Mouse (Mus musculus) liver, adult 10 weeks (tissue): ENCODE measurements around the gene Fam135a. TPM values are rescaled to one million over a fixed set of nuclear protein-coding genes. Genes with fewer than 3 reads are reported as not detected.

Experiments used
- polyA plus RNA-seq: library from polyadenylated mRNA; stranded (reverse); fragments of 350-450 nt; fragmentation: Illumina TruSeq; extraction: RNeasy Lipid Tissue Mini Kit (QIAGEN cat#74804); gene quantifications from one replicate; pipeline ENCODE4 v1.2.3, GENCODE M21; 2014; ENCODE audit warnings: low read depth, low replicate concordance

The Fam135a gene
- polyA plus RNA-seq: 44.0 TPM

DNA sequence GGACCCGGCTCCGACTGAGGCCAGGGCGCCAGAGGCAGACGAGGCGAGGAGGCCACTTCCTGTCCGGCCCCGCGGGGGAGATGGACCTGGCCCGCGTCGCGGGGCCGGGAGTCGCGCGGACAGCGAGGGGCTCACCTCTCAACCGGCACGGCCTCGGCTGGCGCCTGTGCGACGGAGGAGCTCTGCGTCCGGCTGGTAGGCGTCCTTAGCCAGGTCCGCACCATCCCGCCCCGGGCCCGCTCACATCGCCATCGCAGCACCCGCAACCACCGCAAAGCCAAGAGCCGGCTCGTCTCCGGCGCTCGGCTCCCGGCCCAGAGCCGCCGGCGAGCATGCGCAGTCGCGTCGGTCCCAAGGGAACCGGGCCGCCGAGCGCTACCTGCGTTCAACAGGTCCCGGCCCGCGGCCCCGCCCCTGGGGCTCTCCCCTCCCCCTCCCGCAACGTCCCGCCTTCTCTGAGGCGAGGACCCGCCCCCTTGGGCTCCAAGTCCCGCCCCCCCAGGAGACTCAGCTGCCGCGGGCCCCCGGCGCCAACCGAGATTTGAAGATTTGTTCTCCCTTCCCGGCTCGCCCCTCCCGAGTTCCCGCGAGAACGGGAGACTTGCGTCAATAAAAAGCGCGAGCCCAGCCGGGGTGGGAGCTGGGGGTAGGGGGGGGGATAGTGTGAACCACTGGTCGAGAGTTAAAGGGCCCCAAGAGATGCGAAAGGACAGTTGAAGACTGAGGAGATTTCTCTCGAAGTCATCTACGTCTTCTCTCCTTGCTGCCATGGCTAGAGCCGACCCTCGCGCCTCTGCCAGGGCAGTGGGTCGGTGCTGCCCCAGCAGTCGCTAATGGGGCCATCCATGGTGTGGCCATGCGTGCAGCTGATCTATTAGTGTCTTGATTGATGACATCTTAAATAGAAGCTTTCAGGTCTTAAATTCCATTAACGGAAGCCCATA, at the start of gene Fam135a:
TSS of gene Fam135a (minus strand) at position 416 of the 944 bp plus-strand sequence.

DNA sequence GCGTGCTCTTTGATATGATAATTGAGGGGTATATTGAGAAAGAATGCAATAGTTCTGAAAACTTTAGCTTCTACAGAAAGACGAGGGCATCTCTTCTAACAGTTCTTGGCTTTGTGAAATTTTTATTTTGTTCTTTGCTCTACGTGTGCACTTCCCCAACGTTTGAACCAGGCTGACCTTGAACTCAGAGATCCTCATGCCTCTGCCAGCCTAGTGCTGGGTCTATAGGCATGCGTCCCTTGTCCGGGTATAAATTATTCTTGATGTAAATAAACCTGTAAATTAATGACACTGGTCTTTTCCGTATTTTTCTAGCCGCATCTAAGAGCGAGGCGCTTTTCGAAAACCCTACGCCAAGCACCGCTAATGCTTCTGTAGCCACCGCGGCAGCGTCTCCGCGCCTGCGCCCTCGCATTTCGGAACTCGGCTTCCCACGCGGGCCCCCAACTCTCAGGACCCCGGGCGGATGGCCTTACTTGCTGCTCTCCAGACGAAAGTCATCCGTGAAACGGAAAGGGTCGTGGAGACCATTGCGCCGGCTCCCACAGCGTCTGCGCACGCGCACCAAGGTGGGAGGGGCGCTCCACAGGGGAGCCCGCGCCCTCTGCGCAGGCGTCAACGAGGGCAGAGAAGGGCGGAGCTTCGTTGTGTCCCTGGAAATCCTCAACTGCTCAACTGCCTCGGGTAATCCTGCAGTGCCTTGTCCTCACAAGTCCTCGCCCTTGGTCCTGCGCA, 94.9 kb downstream of the Fam135a start, which contains the start of gene Sdhaf4:
TSS of gene Sdhaf4 (minus strand) at position 587 of the 735 bp plus-strand sequence.

Other genes starting within 250 kb of the Fam135a start
- 50.8 TPM for gene Smap1, start 178.0 kb downstream of the Fam135a start, polyA plus RNA-seq
- 28.4 TPM for gene Sdhaf4, start 94.7 kb downstream of the Fam135a start, polyA plus RNA-seq
- gene Col9a1, start 77.3 kb upstream of the Fam135a start, polyA plus RNA-seq: not detected